ENCODE assay signal across 16 mouse cellular contexts in genomic region chr12:40090017-40090416, GRCm38 (mm10). TPM values are rescaled to one million over a fixed set of nuclear protein-coding genes. Genes with fewer than 3 reads are reported as not detected.
"Had no signal": no experiment of that assay in that cellular context is flagged by ENCODE, and none has a peak within 500 bp of the region (broad histone marks: within the 10 kb centered on the region; RNA-seq: fewer than 3 reads in every experiment).

No protein-coding gene starts in this region.

- H3K27me3 ChIP-seq: liver, embryonic 12.5 days; megakaryocyte, embryonic 14.5 days had no signal

- ATAC-seq: intestine, embryonic 16.5 days; liver, embryonic 12.5 days; midbrain, embryonic 16.5 days had no signal

- H3K4me3 ChIP-seq: layer of hippocampus, adult 2 months; limb, embryonic 10.5 days; liver, embryonic 12.5 days; megakaryocyte, embryonic 14.5 days had no signal

- H3K36me3 ChIP-seq: limb, embryonic 10.5 days; liver, embryonic 12.5 days had no signal

- H3K27ac ChIP-seq: layer of hippocampus, adult 2 months; limb, embryonic 10.5 days; liver, embryonic 12.5 days; stomach, postnatal 0 days had no signal

- H3K4me1 ChIP-seq: limb, embryonic 10.5 days; liver, embryonic 12.5 days had no signal

- DNase-seq: kidney, adult 2 months; kidney, postnatal 10 days; kidney, postnatal 4 days; lung, embryonic 14.5 days; lung, postnatal 10 days; lung, postnatal 4 days; right cerebral cortex, postnatal 25 days had no signal

RNA-seq across cellular contexts. Expression of gene Scin, which starts 44.0 kb away (rescaled TPM):
- total RNA-seq: left cerebral cortex, postnatal 10 days had no signal
- polyA plus RNA-seq: midbrain, embryonic 16.5 days; neural tube, embryonic 14.5 days had no signal
